Mouse (Mus musculus): Measurements from ENCODE around the gene Adk. TPM values are rescaled to one million over a fixed set of nuclear protein-coding genes. Genes with fewer than 3 reads are reported as not detected.

Adk gene
- polyA plus RNA-seq, 1 experiment from 2014 or later: 180 TPM

GRCm38 (mm10) chr14:21173973-21174745 lies 121.8 kb downstream of the Adk start:
- H3K9ac ChIP-seq (ENCODE audit: low read length): no peak overlapping the region
- H3K9me3 ChIP-seq (ENCODE audit: control insufficient read depth, low read length): no peaks in the 10 kb centered on the region
- H3K4me1 ChIP-seq (replicated peaks; ENCODE audit: control insufficient read depth, insufficient read depth, low read length): no peaks in the 10 kb centered on the region; the same call in 1 of the 2 replicates
- no peak overlapping the region for H3K4me2 ChIP-seq (ENCODE audit: low read length)
- no peaks in the 10 kb centered on the region for H3K27me3 ChIP-seq (replicated peaks; ENCODE audit: control insufficient read depth, insufficient read depth, low read length)
- DNase-seq (ENCODE audit: low spot score) (no peak), ATAC-seq (replicated peaks; ENCODE audit: low FRiP score, low TSS enrichment, low read depth) (no peak)
- H3K36me3 ChIP-seq (ENCODE audit: control insufficient read depth, insufficient read depth, low read length): no peaks in the 10 kb centered on the region
- no peak overlapping the region for H3K27ac ChIP-seq (ENCODE audit: low read depth)
- no peak overlapping the region for H3K4me3 ChIP-seq (ENCODE audit: low read depth, low read length)
- WGBS: 92% methylated on average over 1 of the region's 1 CpGs

GRCm38 (mm10) chr14:21174804-21175203 lies 122.4 kb downstream of the Adk start:
- H3K27ac ChIP-seq (ENCODE audit: low read depth): no peak overlapping the region
- no peaks in the 10 kb centered on the region for H3K36me3 ChIP-seq (ENCODE audit: control insufficient read depth, insufficient read depth, low read length)
- no peaks in the 10 kb centered on the region; the same call in 1 of the 2 replicates for H3K4me1 ChIP-seq (replicated peaks; ENCODE audit: control insufficient read depth, insufficient read depth, low read length)
- no peak overlapping the region for H3K4me2 ChIP-seq (ENCODE audit: low read length)
- H3K9me3 ChIP-seq (ENCODE audit: control insufficient read depth, low read length): no peaks in the 10 kb centered on the region
- ATAC-seq (replicated peaks; ENCODE audit: low FRiP score, low TSS enrichment, low read depth): no peak
- 87% methylated on average over 2 of the region's 2 CpGs for WGBS
- H3K27me3 ChIP-seq (replicated peaks; ENCODE audit: control insufficient read depth, insufficient read depth, low read length): no peaks in the 10 kb centered on the region
- H3K4me3 ChIP-seq (ENCODE audit: low read depth, low read length): no peak overlapping the region
- DNase-seq (ENCODE audit: low spot score): no peak
- H3K9ac ChIP-seq (ENCODE audit: low read length): no peak overlapping the region

- H3K4me3 ChIP-seq (ENCODE audit: low read depth, low read length): no peak overlapping the region
- no peak for ATAC-seq (replicated peaks; ENCODE audit: low FRiP score, low TSS enrichment, low read depth)
- no peak overlapping the region for H3K9ac ChIP-seq (ENCODE audit: low read length)
- no peak for DNase-seq (ENCODE audit: low spot score)
- no peaks in the 10 kb centered on the region for H3K27me3 ChIP-seq (replicated peaks; ENCODE audit: control insufficient read depth, insufficient read depth, low read length)
- 27% methylated on average over 2 of the region's 2 CpGs for WGBS
- H3K9me3 ChIP-seq (ENCODE audit: control insufficient read depth, low read length): no peaks in the 10 kb centered on the region
- H3K36me3 ChIP-seq (ENCODE audit: control insufficient read depth, insufficient read depth, low read length): no peaks in the 10 kb centered on the region
- H3K4me1 ChIP-seq (replicated peaks; ENCODE audit: control insufficient read depth, insufficient read depth, low read length): no peaks in the 10 kb centered on the region; the same call in 1 of the 2 replicates
- no peak overlapping the region for H3K27ac ChIP-seq (ENCODE audit: low read depth)
- H3K4me2 ChIP-seq (ENCODE audit: low read length): no peak overlapping the region
Observed at GRCm38 (mm10) chr14:21177781-21178180, 125.4 kb downstream of the Adk start.

GRCm38 (mm10) chr14:21178356-21178755 lies 126.0 kb downstream of the Adk start:
- no peak overlapping the region for H3K4me3 ChIP-seq (ENCODE audit: low read depth, low read length)
- H3K4me2 ChIP-seq (ENCODE audit: low read length): no peak overlapping the region
- no peaks in the 10 kb centered on the region; the same call in 1 of the 2 replicates for H3K4me1 ChIP-seq (replicated peaks; ENCODE audit: control insufficient read depth, insufficient read depth, low read length)
- H3K9me3 ChIP-seq (ENCODE audit: control insufficient read depth, low read length): no peaks in the 10 kb centered on the region
- 31% methylated on average over 6 of the region's 6 CpGs for WGBS
- no peak overlapping the region for H3K27ac ChIP-seq (ENCODE audit: low read depth)
- H3K36me3 ChIP-seq (ENCODE audit: control insufficient read depth, insufficient read depth, low read length): no peaks in the 10 kb centered on the region
- H3K27me3 ChIP-seq (replicated peaks; ENCODE audit: control insufficient read depth, insufficient read depth, low read length): no peaks in the 10 kb centered on the region
- ATAC-seq (replicated peaks; ENCODE audit: low FRiP score, low TSS enrichment, low read depth) (no peak), DNase-seq (ENCODE audit: low spot score) (no peak)
- no peak overlapping the region for H3K9ac ChIP-seq (ENCODE audit: low read length)

GRCm38 (mm10) chr14:21181053-21181452 lies 128.7 kb downstream of the Adk start:
- H3K9me3 ChIP-seq (ENCODE audit: control insufficient read depth, low read length): no peaks in the 10 kb centered on the region
- H3K27ac ChIP-seq (ENCODE audit: low read depth): no peak overlapping the region
- WGBS: 49% methylated on average over 3 of the region's 3 CpGs
- H3K27me3 ChIP-seq (replicated peaks; ENCODE audit: control insufficient read depth, insufficient read depth, low read length): no peaks in the 10 kb centered on the region
- H3K4me1 ChIP-seq (replicated peaks; ENCODE audit: control insufficient read depth, insufficient read depth, low read length): no peaks in the 10 kb centered on the region; the same call in 1 of the 2 replicates
- no peak overlapping the region for H3K4me2 ChIP-seq (ENCODE audit: low read length)
- H3K9ac ChIP-seq (ENCODE audit: low read length): no peak overlapping the region
- ATAC-seq (replicated peaks; ENCODE audit: low FRiP score, low TSS enrichment, low read depth) (no peak), DNase-seq (ENCODE audit: low spot score) (no peak)
- H3K36me3 ChIP-seq (ENCODE audit: control insufficient read depth, insufficient read depth, low read length): no peaks in the 10 kb centered on the region
- no peak overlapping the region for H3K4me3 ChIP-seq (ENCODE audit: low read depth, low read length)

- Histone ChIP-seq H3K27me3 (replicated peaks; ENCODE audit: control insufficient read depth, insufficient read depth, low read length) (no peaks in the 10 kb centered on the region), H3K4me3 (ENCODE audit: low read depth, low read length) (no peak overlapping the region), H3K9me3 (ENCODE audit: control insufficient read depth, low read length) (no peaks in the 10 kb centered on the region), H3K36me3 (ENCODE audit: control insufficient read depth, insufficient read depth, low read length) (no peaks in the 10 kb centered on the region), H3K4me2 (ENCODE audit: low read length) (no peak overlapping the region), H3K4me1 (replicated peaks; ENCODE audit: control insufficient read depth, insufficient read depth, low read length) (peaks cover 14% of the 10 kb centered on the region), H3K9ac (ENCODE audit: low read length) (no peak overlapping the region), H3K27ac (ENCODE audit: low read depth) (no peak overlapping the region)
- DNase-seq (ENCODE audit: low spot score) (no peak), ATAC-seq (replicated peaks; ENCODE audit: low FRiP score, low TSS enrichment, low read depth) (no peak)
- 53% methylated on average over 6 of the region's 6 CpGs for WGBS
Observed at GRCm38 (mm10) chr14:21191966-21192365, 139.6 kb downstream of the Adk start.

- Histone ChIP-seq H3K4me3 (ENCODE audit: low read depth, low read length) (no peak overlapping the region), H3K4me1 (replicated peaks; ENCODE audit: control insufficient read depth, insufficient read depth, low read length) (peaks cover 14% of the 10 kb centered on the region), H3K27ac (ENCODE audit: low read depth) (no peak overlapping the region), H3K4me2 (ENCODE audit: low read length) (no peak overlapping the region), H3K9me3 (ENCODE audit: control insufficient read depth, low read length) (no peaks in the 10 kb centered on the region), H3K27me3 (replicated peaks; ENCODE audit: control insufficient read depth, insufficient read depth, low read length) (no peaks in the 10 kb centered on the region), H3K36me3 (ENCODE audit: control insufficient read depth, insufficient read depth, low read length) (no peaks in the 10 kb centered on the region), H3K9ac (ENCODE audit: low read length) (no peak overlapping the region)
- 84% methylated on average over 3 of the region's 3 CpGs for WGBS
- DNase-seq (ENCODE audit: low spot score): no peak
- ATAC-seq (replicated peaks; ENCODE audit: low FRiP score, low TSS enrichment, low read depth): no peak
Observed at GRCm38 (mm10) chr14:21192749-21193148, 140.4 kb downstream of the Adk start.

- 36% methylated on average over 6 of the region's 6 CpGs for WGBS
- Histone ChIP-seq H3K9me3 (ENCODE audit: control insufficient read depth, low read length) (no peaks in the 10 kb centered on the region), H3K27me3 (replicated peaks; ENCODE audit: control insufficient read depth, insufficient read depth, low read length) (no peaks in the 10 kb centered on the region), H3K4me1 (replicated peaks; ENCODE audit: control insufficient read depth, insufficient read depth, low read length) (peaks cover 14% of the 10 kb centered on the region), H3K9ac (ENCODE audit: low read length) (no peak overlapping the region), H3K27ac (ENCODE audit: low read depth) (no peak overlapping the region; the same call in 1 of the 2 replicates), H3K36me3 (ENCODE audit: control insufficient read depth, insufficient read depth, low read length) (no peaks in the 10 kb centered on the region), H3K4me2 (ENCODE audit: low read length) (no peak overlapping the region), H3K4me3 (ENCODE audit: low read depth, low read length) (no peak overlapping the region)
- DNase-seq (ENCODE audit: low spot score) (no peak), ATAC-seq (replicated peaks; ENCODE audit: low FRiP score, low TSS enrichment, low read depth) (no peak)
Observed at GRCm38 (mm10) chr14:21194336-21194735, 142.0 kb downstream of the Adk start.

- Histone ChIP-seq H3K4me3 (ENCODE audit: low read depth, low read length) (no peak overlapping the region), H3K27me3 (replicated peaks; ENCODE audit: control insufficient read depth, insufficient read depth, low read length) (no peaks in the 10 kb centered on the region), H3K9me3 (ENCODE audit: control insufficient read depth, low read length) (no peaks in the 10 kb centered on the region), H3K4me1 (replicated peaks; ENCODE audit: control insufficient read depth, insufficient read depth, low read length) (no peaks in the 10 kb centered on the region; the same call in 1 of the 2 replicates), H3K36me3 (ENCODE audit: control insufficient read depth, insufficient read depth, low read length) (no peaks in the 10 kb centered on the region), H3K9ac (ENCODE audit: low read length) (no peak overlapping the region), H3K4me2 (ENCODE audit: low read length) (no peak overlapping the region), H3K27ac (ENCODE audit: low read depth) (0 out of 2 replicates have a peak overlapping the region, but pooled peaks have one; percentile 22)
- WGBS: 54% methylated on average over 3 of the region's 3 CpGs
- DNase-seq (ENCODE audit: low spot score) (no peak), ATAC-seq (replicated peaks; ENCODE audit: low FRiP score, low TSS enrichment, low read depth) (no peak)
Observed at GRCm38 (mm10) chr14:21200850-21201249, 148.5 kb downstream of the Adk start.
